Mouse (Mus musculus) large intestine, adult 2 months (tissue): ENCODE measurements around the gene Il1rl2. TPM values are rescaled to one million over a fixed set of nuclear protein-coding genes. Genes with fewer than 3 reads are reported as not detected.
A peak's percentile ranks its signal among the peaks of the same experiment; 100 is the strongest.

Experiments used
- DNase-seq: peaks from one replicate; pipeline ENCODE4 v3.0.0-alpha.2; 2012; ENCODE audit warnings: low read depth, low spot score
- WGBS: fragments of 180-500 bp; shearing (Covaris S2); methylation state at CpG from one replicate; pipeline ENCODE4 v1.1.7; 2018; 5-methylcytosine and 5-hydroxymethylcytosine counted together
- polyA plus RNA-seq: library from polyadenylated mRNA; depleted of rRNA; stranded (reverse); fragments of >200 nt; gene quantifications from 2 replicates; pipeline ENCODE4 v1.2.3, GENCODE M21; 2012

Gene Il1rl2
- polyA plus RNA-seq, 1 experiment = 1.2 TPM

- DNase-seq = no peak
- 75% methylated on average over 11 of the region's 11 CpGs for WGBS
Measured at GRCm38 (mm10) chr1:40362784-40363183, 38.4 kb downstream of the Il1rl2 start.

- 46% methylated on average over 3 of the region's 3 CpGs for WGBS
Measured at GRCm38 (mm10) chr1:40372951-40373350, 48.5 kb downstream of the Il1rl2 start.

GRCm38 (mm10) chr1:40375148-40375547 is 50.7 kb downstream of the Il1rl2 start:
- whole genome bisulfite sequencing = 56% methylated on average over 4 of the region's 4 CpGs
- DNase-seq = no peak

More at GRCm38 (mm10) chr1:40372951-40373350, 48.5 kb downstream of the Il1rl2 start:
- no peak for DNase-seq

- WGBS = 61% methylated on average over 7 of the region's 7 CpGs
- DNase-seq = no peak
Measured at GRCm38 (mm10) chr1:40376745-40377144, 52.3 kb downstream of the Il1rl2 start.

GRCm38 (mm10) chr1:40378794-40379193 is 54.4 kb downstream of the Il1rl2 start:
- 15% methylated on average over 8 of the region's 8 CpGs for WGBS

GRCm38 (mm10) chr1:40380111-40380510 is 55.7 kb downstream of the Il1rl2 start:
- peak; percentile 16 for DNase-seq
- WGBS = 44% methylated on average over 6 of the region's 6 CpGs

More at GRCm38 (mm10) chr1:40378794-40379193, 54.4 kb downstream of the Il1rl2 start:
- DNase-seq = peak; percentile 45

GRCm38 (mm10) chr1:40380990-40381389 is 56.6 kb downstream of the Il1rl2 start:
- WGBS = 76% methylated on average over 11 of the region's 11 CpGs

GRCm38 (mm10) chr1:40382841-40383240 is 58.4 kb downstream of the Il1rl2 start:
- no peak for DNase-seq
- WGBS = 69% methylated on average over 5 of the region's 5 CpGs

More at GRCm38 (mm10) chr1:40380990-40381389, 56.6 kb downstream of the Il1rl2 start:
- DNase-seq = no peak

GRCm38 (mm10) chr1:40384931-40385545 is 60.6 kb downstream of the Il1rl2 start:
- WGBS = 89% methylated on average over 8 of the region's 8 CpGs
- DNase-seq = no peak

- 82% methylated on average over 3 of the region's 3 CpGs for WGBS
- no peak for DNase-seq
Measured at GRCm38 (mm10) chr1:40391374-40391773, 67.0 kb downstream of the Il1rl2 start.

GRCm38 (mm10) chr1:40392535-40392934 is 68.1 kb downstream of the Il1rl2 start:
- 77% methylated on average over 6 of the region's 6 CpGs for WGBS
- DNase-seq = no peak

- 79% methylated on average over 7 of the region's 7 CpGs for WGBS
- DNase-seq = no peak
Measured at GRCm38 (mm10) chr1:40393214-40393613, 68.8 kb downstream of the Il1rl2 start.

GRCm38 (mm10) chr1:40399639-40400038 is 75.2 kb downstream of the Il1rl2 start:
- WGBS = 90% methylated on average over 6 of the region's 6 CpGs
- DNase-seq = no peak

GRCm38 (mm10) chr1:40404682-40405081 is 80.3 kb downstream of the Il1rl2 start:
- no peak for DNase-seq
- 70% methylated on average over 7 of the region's 7 CpGs for WGBS

GRCm38 (mm10) chr1:40409882-40410281 is 85.5 kb downstream of the Il1rl2 start:
- WGBS = 52% methylated on average over 1 of the region's 1 CpGs
- no peak for DNase-seq

- DNase-seq = no peak
- WGBS = 68% methylated on average over 1 of the region's 1 CpGs
Measured at GRCm38 (mm10) chr1:40413039-40413438, 88.6 kb downstream of the Il1rl2 start.

- 84% methylated on average over 7 of the region's 7 CpGs for WGBS
Measured at GRCm38 (mm10) chr1:40414276-40414675, 89.9 kb downstream of the Il1rl2 start.

GRCm38 (mm10) chr1:40414863-40415656 is 90.7 kb downstream of the Il1rl2 start:
- 53% methylated on average over 7 of the region's 7 CpGs for WGBS
- no peak for DNase-seq

More at GRCm38 (mm10) chr1:40414276-40414675, 89.9 kb downstream of the Il1rl2 start:
- DNase-seq = no peak

- no peak for DNase-seq
- WGBS = 73% methylated on average over 2 of the region's 2 CpGs
Measured at GRCm38 (mm10) chr1:40417034-40417433, 92.6 kb downstream of the Il1rl2 start.
